Mouse (Mus musculus) embryonic facial prominence, embryonic 11.5 days (tissue): ENCODE data around the gene Nwd1. TPM values are rescaled to one million over a fixed set of nuclear protein-coding genes. Genes with fewer than 3 reads are reported as not detected.

Experiments used
- ATAC-seq: fragments of 200-750 bp; cut with Nextera tagmentation; replicated peaks from 2 replicates; pipeline ENCODE4 v1.8.0; 2017; ENCODE audit warnings: low read depth; ENCODE audit not compliant: insufficient number of reproducible peaks, low FRiP score, low TSS enrichment
- DNase-seq: peaks from one replicate; pipeline ENCODE4 v3.0.0-alpha.2; 2015; ENCODE audit warnings: low spot score
- H3K27ac ChIP-seq: fragments of 300-500 bp; sonication (generic); replicated peaks from 2 replicates; pipeline ENCODE4 v1.5.1; 2014; ENCODE audit warnings: mild to moderate bottlenecking, low read depth, low read length, control low read depth
- H3K27me3 ChIP-seq: fragments of 300-500 bp; sonication (generic); 2 replicates; pipeline ENCODE4 v1.6.1; 2014; ENCODE audit warnings: mild to moderate bottlenecking, low read length, moderate library complexity, mixed read lengths; ENCODE audit not compliant: control insufficient read depth, insufficient read depth
- H3K36me3 ChIP-seq: fragments of 300-500 bp; sonication (generic); replicated peaks from 2 replicates; pipeline ENCODE4 v1.6.1; 2014; ENCODE audit warnings: low read depth, mild to moderate bottlenecking, low read length, moderate library complexity, mixed read lengths; ENCODE audit not compliant: control insufficient read depth, insufficient read depth
- H3K4me1 ChIP-seq: fragments of 300-500 bp; sonication (generic); 2 replicates; pipeline ENCODE4 v1.6.1; 2014; ENCODE audit warnings: low read length, mixed read lengths; ENCODE audit not compliant: control insufficient read depth, insufficient read depth
- H3K4me2 ChIP-seq: fragments of 300-500 bp; sonication (generic); 2 replicates; pipeline ENCODE4 v1.6.1; 2014; ENCODE audit warnings: low read depth, mild to moderate bottlenecking, control low read depth, low read length, moderate library complexity
- H3K4me3 ChIP-seq: fragments of 300-500 bp; sonication (generic); 2 replicates; pipeline ENCODE4 v1.5.1; 2014; ENCODE audit warnings: low read depth, low read length, control low read depth
- H3K9ac ChIP-seq: fragments of 300-500 bp; sonication (generic); replicated peaks from 2 replicates; pipeline ENCODE4 v1.6.1; 2014; ENCODE audit warnings: mild to moderate bottlenecking, control low read depth, low read length
- H3K9me3 ChIP-seq: fragments of 300-500 bp; sonication (generic); replicated peaks from 2 replicates; pipeline ENCODE4 v1.6.1; 2016; ENCODE audit warnings: mild to moderate bottlenecking, low read length, inconsistent platforms, mixed read lengths; ENCODE audit not compliant: control insufficient read depth
- WGBS: fragments of 180-500 bp; shearing (Covaris S2); extraction: QIAGEN DNeasy Blood & Tissue Kit; methylation state at CpG from one replicate; pipeline ENCODE4 v1.1.7; 2014; 5-methylcytosine and 5-hydroxymethylcytosine counted together
- polyA plus RNA-seq: library from polyadenylated mRNA; unstranded; fragments of >200 nt; fragmentation: Nextera tagmentation; extraction: Ambion mirVana; gene quantifications from 2 replicates; pipeline ENCODE4 v1.2.1, GENCODE M21; 2014

The Nwd1 gene
- polyA plus RNA-seq, 1 experiment from 2014 or later = not detected

DNA sequence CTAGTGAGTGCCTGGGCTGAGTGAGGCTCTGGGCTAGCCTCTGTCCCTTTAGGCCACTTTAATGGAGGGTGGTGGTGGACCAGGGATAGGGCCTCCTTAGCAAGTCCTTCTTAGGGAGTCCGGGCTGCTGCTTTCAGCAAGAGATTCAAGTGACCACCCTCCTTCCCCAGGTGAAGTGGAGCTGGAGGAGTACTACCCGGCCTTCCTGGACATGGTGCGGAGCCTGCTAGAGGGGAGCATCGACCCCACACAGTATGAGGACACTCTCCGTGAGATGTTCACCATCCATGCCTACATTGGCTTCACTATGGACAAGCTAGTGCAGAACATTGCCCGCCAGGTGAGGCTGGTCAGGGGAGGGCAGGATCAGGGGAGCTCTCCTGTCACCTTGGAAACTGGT, 103.8 kb downstream of the Nwd1 start:
- Histone ChIP-seq H3K9me3 (no peaks in the 10 kb centered on the region), H3K4me1 (no peaks in the 10 kb centered on the region), H3K27ac (no peak overlapping the region), H3K4me2 (no peak overlapping the region), H3K36me3 (peaks cover 18% of the 10 kb centered on the region), H3K27me3 (no peaks in the 10 kb centered on the region), H3K4me3 (no peak overlapping the region), H3K9ac (no peak overlapping the region)
- 93% methylated on average over 6 of the region's 6 CpGs for WGBS
- ATAC-seq = no peak
- no peak for DNase-seq

DNA sequence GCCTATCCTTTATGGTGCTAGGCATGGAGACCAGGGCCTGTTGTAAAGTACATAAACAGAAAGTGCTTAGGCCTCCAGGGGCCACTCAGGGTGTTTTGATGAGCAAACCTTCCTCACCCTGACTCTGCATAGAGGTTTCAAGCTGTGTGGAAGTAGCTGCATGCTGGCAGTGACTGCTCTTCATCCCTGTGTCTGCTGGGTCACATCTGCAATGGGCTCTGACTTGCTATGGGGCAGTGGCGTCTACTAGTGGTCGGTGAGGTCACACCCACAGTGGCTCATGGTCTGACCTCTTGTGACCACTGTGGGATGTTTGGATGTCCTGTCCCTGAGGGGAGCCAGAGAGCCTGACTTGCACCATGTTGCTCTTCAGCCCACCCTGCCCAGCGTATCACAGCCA, 104.6 kb downstream of the Nwd1 start:
- 82% methylated on average over 3 of the region's 3 CpGs for WGBS

DNA sequence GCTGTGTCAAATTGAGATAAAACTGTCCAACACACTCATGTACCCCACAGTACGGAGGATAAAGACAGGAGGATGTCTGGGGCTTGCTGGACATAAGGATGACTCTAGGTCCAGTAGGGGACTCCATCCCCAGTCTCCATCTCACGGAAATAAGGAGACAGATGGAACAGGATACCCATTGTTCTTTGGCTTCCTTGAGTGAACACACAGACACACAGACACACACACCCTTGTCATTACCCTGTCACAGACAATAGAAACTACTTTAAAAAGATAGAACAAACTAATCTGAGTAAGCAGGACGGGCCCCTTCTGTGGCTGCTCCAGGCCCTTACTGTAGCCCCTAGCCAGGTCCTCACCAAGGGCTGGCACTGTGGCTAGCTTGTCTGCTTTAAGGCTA, 105.8 kb downstream of the Nwd1 start:
- Histone ChIP-seq H3K36me3 (peaks cover 15% of the 10 kb centered on the region), H3K4me3 (no peak overlapping the region), H3K9ac (no peak overlapping the region), H3K4me1 (no peaks in the 10 kb centered on the region), H3K27me3 (no peaks in the 10 kb centered on the region), H3K4me2 (no peak overlapping the region), H3K27ac (no peak overlapping the region), H3K9me3 (no peaks in the 10 kb centered on the region)
- no peak for DNase-seq
- no peak for ATAC-seq
- 80% methylated on average over 3 of the region's 3 CpGs for WGBS

More for the DNA sequence above, 104.6 kb downstream of the Nwd1 start:
- DNase-seq (no peak), ATAC-seq (no peak)
- H3K27me3 ChIP-seq = no peaks in the 10 kb centered on the region
- H3K9ac ChIP-seq = no peak overlapping the region
- no peak overlapping the region for H3K4me3 ChIP-seq
- no peak overlapping the region for H3K4me2 ChIP-seq
- H3K4me1 ChIP-seq = no peaks in the 10 kb centered on the region
- peaks cover 18% of the 10 kb centered on the region for H3K36me3 ChIP-seq
- no peak overlapping the region for H3K27ac ChIP-seq
- no peaks in the 10 kb centered on the region for H3K9me3 ChIP-seq

DNA sequence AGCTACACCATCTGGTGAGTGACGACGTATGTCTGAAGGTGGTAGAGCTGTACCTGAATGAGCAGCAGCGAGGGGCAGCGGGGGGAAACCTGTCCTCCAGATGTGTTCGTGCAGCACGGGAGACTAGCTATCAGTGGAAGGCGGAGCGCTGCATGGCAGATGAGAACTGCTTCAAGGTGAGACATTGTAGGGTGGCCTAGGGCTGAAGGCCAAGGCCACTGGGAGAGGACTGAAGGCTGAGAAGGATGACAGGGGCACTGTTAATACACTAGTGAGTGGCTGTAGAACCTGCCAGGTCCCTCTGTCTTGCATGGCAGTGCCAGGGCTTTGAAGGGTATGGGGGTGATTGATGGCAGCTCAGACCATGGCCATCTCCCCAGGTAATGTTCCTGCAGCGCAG, 106.7 kb downstream of the Nwd1 start:
- Histone ChIP-seq H3K27me3 (no peaks in the 10 kb centered on the region), H3K27ac (no peak overlapping the region), H3K9me3 (no peaks in the 10 kb centered on the region), H3K4me3 (no peak overlapping the region), H3K4me1 (no peaks in the 10 kb centered on the region), H3K36me3 (peaks cover 13% of the 10 kb centered on the region), H3K9ac (no peak overlapping the region), H3K4me2 (no peak overlapping the region)
- WGBS = 97% methylated on average over 9 of the region's 9 CpGs
- DNase-seq (no peak), ATAC-seq (no peak)

DNA sequence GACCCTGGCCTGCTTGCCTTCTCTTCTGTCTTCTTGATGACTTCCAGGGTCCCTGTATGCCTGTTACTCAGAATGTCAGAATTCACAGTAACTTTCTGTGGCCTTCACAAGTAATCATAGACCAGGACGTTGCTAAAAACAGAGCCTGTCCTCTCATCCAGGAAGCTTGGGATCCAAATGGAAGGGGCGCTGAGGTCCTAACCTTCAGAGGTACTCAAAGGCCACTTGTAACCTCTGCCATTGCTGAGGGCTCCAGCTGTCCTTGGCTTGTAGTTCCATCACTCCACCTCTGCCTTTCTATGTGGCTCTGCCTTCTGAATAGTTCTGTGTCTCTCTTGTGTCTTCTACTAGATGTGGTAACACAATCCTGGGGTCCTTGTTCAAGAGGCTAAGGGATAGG, 107.3 kb downstream of the Nwd1 start:
- Histone ChIP-seq H3K36me3 (peaks cover 13% of the 10 kb centered on the region), H3K4me1 (no peaks in the 10 kb centered on the region), H3K27ac (no peak overlapping the region), H3K27me3 (no peaks in the 10 kb centered on the region), H3K4me2 (no peak overlapping the region), H3K4me3 (no peak overlapping the region), H3K9me3 (no peaks in the 10 kb centered on the region), H3K9ac (no peak overlapping the region)
- DNase-seq (no peak), ATAC-seq (no peak)
- WGBS = 96% methylated on average over 2 of the region's 2 CpGs

DNA sequence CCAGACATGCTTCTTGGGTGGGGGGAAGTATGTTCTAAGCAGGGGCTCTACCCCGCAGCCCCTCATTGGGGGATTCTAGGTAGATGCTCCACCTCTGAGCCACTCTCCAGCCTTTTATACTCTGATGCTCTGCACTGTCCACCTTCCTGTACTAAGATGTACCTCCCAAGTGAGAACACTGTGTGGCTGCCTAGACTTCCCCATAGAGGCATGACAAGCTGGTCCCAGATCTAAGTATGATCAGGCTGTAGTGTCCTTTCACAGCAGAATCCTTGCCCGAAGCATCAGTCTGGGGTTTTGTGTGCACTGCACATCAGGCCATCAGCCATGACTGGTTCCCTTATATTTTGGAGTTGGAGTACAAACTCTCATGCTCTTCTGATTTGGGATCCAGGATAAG, 109.5 kb downstream of the Nwd1 start:
- no peak for ATAC-seq
- peaks cover 11% of the 10 kb centered on the region for H3K36me3 ChIP-seq

DNA sequence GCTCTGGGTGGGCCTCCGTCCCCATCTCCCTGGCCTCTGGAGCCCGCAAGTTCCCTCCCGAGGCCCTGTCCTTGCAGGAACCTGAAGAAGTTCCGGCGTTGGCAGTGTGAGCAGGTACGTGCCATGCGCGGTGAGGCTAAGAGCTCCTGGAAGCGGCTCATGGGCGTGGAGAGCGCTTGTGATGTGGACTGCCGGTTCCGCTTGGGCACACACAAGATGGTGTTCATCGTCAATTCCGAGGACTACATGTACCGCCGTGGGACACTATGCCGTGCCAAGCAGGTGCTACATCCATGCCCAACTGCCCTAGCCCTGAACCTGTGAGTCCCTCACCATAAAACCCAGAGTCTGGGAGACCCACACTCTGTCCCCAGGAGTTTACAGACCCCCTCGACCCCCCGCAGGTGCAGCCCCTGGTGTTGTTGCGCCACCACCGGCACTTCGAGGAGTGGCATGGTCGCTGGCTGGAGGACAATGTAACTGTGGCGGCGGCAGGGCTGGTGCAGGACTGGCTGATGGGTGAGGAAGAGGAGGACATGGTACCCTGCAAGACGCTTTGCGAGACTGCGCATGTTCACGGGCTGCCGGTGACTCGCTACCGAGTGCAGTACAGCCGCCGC, 110.4 kb downstream of the Nwd1 start:
- no peaks in the 10 kb centered on the region for H3K9me3 ChIP-seq
- H3K27me3 ChIP-seq = no peaks in the 10 kb centered on the region
- DNase-seq = no peak
- peaks cover 9% of the 10 kb centered on the region for H3K36me3 ChIP-seq
- no peaks in the 10 kb centered on the region for H3K4me1 ChIP-seq
- no peak overlapping the region for H3K4me3 ChIP-seq
- no peak overlapping the region for H3K27ac ChIP-seq
- ATAC-seq = no peak
- no peak overlapping the region for H3K4me2 ChIP-seq
- WGBS = 97% methylated on average over 35 of the region's 35 CpGs
- H3K9ac ChIP-seq = no peak overlapping the region

More for the DNA sequence above, 109.5 kb downstream of the Nwd1 start:
- H3K4me1 ChIP-seq = no peaks in the 10 kb centered on the region
- H3K27me3 ChIP-seq = no peaks in the 10 kb centered on the region
- H3K9ac ChIP-seq = no peak overlapping the region
- WGBS = 98% methylated on average over 2 of the region's 2 CpGs
- DNase-seq = no peak
- H3K4me2 ChIP-seq = no peak overlapping the region
- H3K4me3 ChIP-seq = no peak overlapping the region
- no peaks in the 10 kb centered on the region for H3K9me3 ChIP-seq
- no peak overlapping the region for H3K27ac ChIP-seq

DNA sequence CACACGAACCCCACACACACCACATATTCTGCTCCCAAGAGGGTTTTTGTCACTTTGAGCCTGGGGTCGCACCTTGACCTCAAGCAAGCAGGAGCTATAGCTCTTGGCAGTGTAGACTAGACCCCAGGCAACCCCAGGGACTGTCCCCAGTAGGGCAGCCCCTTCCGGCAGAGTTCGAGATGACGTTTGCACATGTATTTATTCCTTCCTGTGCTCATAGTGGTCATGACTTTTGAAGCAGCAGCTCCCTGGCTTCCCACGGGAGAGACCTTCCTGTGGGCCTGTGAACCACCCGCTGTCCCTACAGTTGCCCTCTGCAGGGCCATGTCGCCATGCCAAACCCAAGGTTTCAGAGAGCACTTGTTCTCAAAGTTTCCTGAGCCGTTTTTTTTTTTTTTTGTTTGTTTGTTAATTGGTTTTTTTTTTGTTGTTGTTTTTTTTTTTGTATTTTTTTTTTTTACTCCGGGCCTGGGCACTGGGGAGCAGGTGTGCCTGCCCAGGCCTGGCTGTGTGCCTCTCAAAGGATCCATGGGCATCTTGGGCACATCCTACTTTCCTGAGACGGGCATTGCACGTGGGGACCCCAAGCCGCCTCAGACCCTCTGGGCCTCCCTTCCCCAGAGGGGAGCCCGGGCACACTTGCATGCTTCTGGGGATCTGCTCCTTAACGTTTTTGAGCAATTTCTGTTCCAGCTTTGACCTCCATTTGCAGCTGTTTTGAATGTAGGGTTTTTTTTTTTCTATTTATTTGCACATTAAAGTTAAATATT, 111.1 kb downstream of the Nwd1 start:
- Histone ChIP-seq H3K9me3 (no peaks in the 10 kb centered on the region), H3K9ac (no peak overlapping the region), H3K4me3 (no peak overlapping the region), H3K27ac (no peak overlapping the region), H3K4me1 (no peaks in the 10 kb centered on the region), H3K4me2 (no peak overlapping the region), H3K27me3 (no peaks in the 10 kb centered on the region), H3K36me3 (peaks cover 9% of the 10 kb centered on the region)
- no peak for ATAC-seq
- WGBS = 89% methylated on average over 15 of the region's 15 CpGs
- no peak for DNase-seq
